Mouse (Mus musculus) midbrain, embryonic 14.5 days (tissue): ENCODE measurements at regions not wholly inside any gene's neighbourhood (a gene's known extent, or its start where the extent isn't known, plus 50 kb on each side); places are given as distances from the start of the nearest gene placed in this dataset.

Source experiments
- ATAC-seq: fragments of 200-750 bp; cut with Nextera tagmentation; 2 replicates; pipeline ENCODE4 v1.8.0; 2017; ENCODE audit warnings: moderate number of reproducible peaks, moderate library complexity; ENCODE audit not compliant: low FRiP score, low TSS enrichment
- DNase-seq: peaks from one replicate; pipeline ENCODE4 v3.0.0-alpha.2; 2015
- H3K27ac ChIP-seq: fragments of 300-500 bp; sonication (generic); replicated peaks from 2 replicates; pipeline ENCODE4 v1.5.1; 2014; ENCODE audit warnings: mild to moderate bottlenecking, low read depth, low read length, moderate library complexity
- H3K27me3 ChIP-seq: fragments of 300-500 bp; sonication (generic); 2 replicates; pipeline ENCODE4 v1.6.1; 2014; ENCODE audit warnings: low read length, control low read depth, mixed read lengths; ENCODE audit not compliant: control insufficient read depth, insufficient read depth
- H3K36me3 ChIP-seq: fragments of 300-500 bp; sonication (generic); 2 replicates; pipeline ENCODE4 v1.6.1; 2014; ENCODE audit warnings: low read length, control low read depth; ENCODE audit not compliant: control insufficient read depth, insufficient read depth
- H3K4me1 ChIP-seq: fragments of 300-500 bp; sonication (generic); 2 replicates; pipeline ENCODE4 v1.6.1; 2014; ENCODE audit warnings: mild to moderate bottlenecking, antibody characterized with exemption, low read length, control low read depth; ENCODE audit not compliant: control insufficient read depth, insufficient read depth
- H3K4me2 ChIP-seq: fragments of 300-500 bp; sonication (generic); 2 replicates; pipeline ENCODE4 v1.6.1; 2014; ENCODE audit warnings: mild to moderate bottlenecking, low read length, moderate library complexity
- H3K4me3 ChIP-seq: fragments of 300-500 bp; sonication (generic); replicated peaks from 2 replicates; pipeline ENCODE4 v1.5.1; 2014; ENCODE audit warnings: low read depth, low read length
- H3K9ac ChIP-seq: fragments of 300-500 bp; sonication (generic); replicated peaks from 2 replicates; pipeline ENCODE4 v1.6.1; 2014; ENCODE audit warnings: mild to moderate bottlenecking, low read length, moderate library complexity
- H3K9me3 ChIP-seq: fragments of 300-500 bp; sonication (generic); 2 replicates; pipeline ENCODE4 v1.6.1; 2016; ENCODE audit warnings: low read length, control low read depth, mixed read lengths; ENCODE audit not compliant: control insufficient read depth
- WGBS: fragments of 180-500 bp; shearing (Covaris S2); extraction: QIAGEN DNeasy Blood & Tissue Kit; methylation state at CpG from one replicate; pipeline ENCODE4 v1.1.7; 2014; 5-methylcytosine and 5-hydroxymethylcytosine counted together

- H3K4me3 ChIP-seq = no peak overlapping the region
- H3K36me3 ChIP-seq = no peaks in the 10 kb centered on the region
- H3K4me1 ChIP-seq = no peaks in the 10 kb centered on the region
- DNase-seq = no peak
- H3K27ac ChIP-seq = no peak overlapping the region
- H3K9me3 ChIP-seq = no peaks in the 10 kb centered on the region
- no peak overlapping the region for H3K4me2 ChIP-seq
- ATAC-seq = no peak
- no peak overlapping the region for H3K9ac ChIP-seq
- H3K27me3 ChIP-seq = no peaks in the 10 kb centered on the region
- 59% methylated on average over 4 of the region's 4 CpGs for WGBS
These were observed 251.6 kb downstream of the Hs3st3b1 start for GRCm38 (mm10) chr11:63670477-63670876.

- Histone ChIP-seq H3K4me3 (no peak overlapping the region), H3K27ac (no peak overlapping the region), H3K9ac (no peak overlapping the region), H3K27me3 (no peaks in the 10 kb centered on the region), H3K4me2 (no peak overlapping the region), H3K9me3 (no peaks in the 10 kb centered on the region), H3K36me3 (no peaks in the 10 kb centered on the region), H3K4me1 (no peaks in the 10 kb centered on the region)
- 87% methylated on average over 2 of the region's 2 CpGs for WGBS
- DNase-seq (no peak), ATAC-seq (no peak)
These were observed 250.3 kb downstream of the Hs3st3b1 start for GRCm38 (mm10) chr11:63671816-63672215.

GRCm38 (mm10) chr11:63677921-63678320 is 244.2 kb downstream of the Hs3st3b1 start:
- H3K4me3 ChIP-seq = no peak overlapping the region
- DNase-seq (no peak), ATAC-seq (no peak)
- WGBS = 85% methylated on average over 11 of the region's 11 CpGs
- H3K4me1 ChIP-seq = peaks cover 9% of the 10 kb centered on the region; the same call in 1 of the 2 replicates
- no peaks in the 10 kb centered on the region for H3K27me3 ChIP-seq
- no peaks in the 10 kb centered on the region for H3K9me3 ChIP-seq
- no peaks in the 10 kb centered on the region for H3K36me3 ChIP-seq
- no peak overlapping the region for H3K9ac ChIP-seq
- H3K27ac ChIP-seq = peak overlapping the region; percentile 41; the same call in 1 of the 2 replicates
- H3K4me2 ChIP-seq = no peak overlapping the region

- WGBS = 35% methylated on average over 17 of the region's 17 CpGs
- DNase-seq (peak; percentile 72), ATAC-seq (no peak; the same call in 1 of the 2 replicates)
- H3K9me3 ChIP-seq = no peaks in the 10 kb centered on the region
- H3K4me1 ChIP-seq = peaks cover 9% of the 10 kb centered on the region; the same call in 1 of the 2 replicates
- H3K36me3 ChIP-seq = no peaks in the 10 kb centered on the region
- H3K27ac ChIP-seq = peak overlapping the region; percentile 41; the same call in 1 of the 2 replicates
- peak overlapping the region; percentile 24; the same call in 1 of the 2 replicates for H3K4me2 ChIP-seq
- H3K4me3 ChIP-seq = no peak overlapping the region
- no peaks in the 10 kb centered on the region for H3K27me3 ChIP-seq
- no peak overlapping the region for H3K9ac ChIP-seq
These were observed 243.6 kb downstream of the Hs3st3b1 start for GRCm38 (mm10) chr11:63678382-63678905.

- no peak overlapping the region for H3K4me3 ChIP-seq
- no peaks in the 10 kb centered on the region for H3K36me3 ChIP-seq
- no peak overlapping the region for H3K4me2 ChIP-seq
- peaks cover 9% of the 10 kb centered on the region; the same call in 1 of the 2 replicates for H3K4me1 ChIP-seq
- H3K9me3 ChIP-seq = no peaks in the 10 kb centered on the region
- no peak for ATAC-seq
- DNase-seq = peak; percentile 24
- H3K27me3 ChIP-seq = no peaks in the 10 kb centered on the region
- no peak overlapping the region for H3K9ac ChIP-seq
- WGBS = 33% methylated on average over 4 of the region's 4 CpGs
- H3K27ac ChIP-seq = no peak overlapping the region
These were observed 242.6 kb downstream of the Hs3st3b1 start for GRCm38 (mm10) chr11:63679491-63679890.

GRCm38 (mm10) chr11:63684228-63684980 is 237.7 kb downstream of the Hs3st3b1 start:
- no peak overlapping the region for H3K9ac ChIP-seq
- H3K27ac ChIP-seq = no peak overlapping the region
- no peak overlapping the region for H3K4me3 ChIP-seq
- no peak for DNase-seq
- WGBS = 66% methylated on average over 11 of the region's 11 CpGs
- H3K36me3 ChIP-seq = no peaks in the 10 kb centered on the region
- no peaks in the 10 kb centered on the region for H3K4me1 ChIP-seq
- H3K9me3 ChIP-seq = no peaks in the 10 kb centered on the region
- H3K27me3 ChIP-seq = no peaks in the 10 kb centered on the region
- no peak for ATAC-seq
- no peak overlapping the region for H3K4me2 ChIP-seq

- no peak for ATAC-seq
- no peaks in the 10 kb centered on the region for H3K9me3 ChIP-seq
- DNase-seq = no peak
These were observed 231.0 kb downstream of the Hs3st3b1 start for GRCm38 (mm10) chr11:63691041-63691440.

GRCm38 (mm10) chr11:63704995-63705580 is 217.0 kb downstream of the Hs3st3b1 start:
- Histone ChIP-seq H3K27me3 (no peaks in the 10 kb centered on the region), H3K4me3 (no peak overlapping the region), H3K9ac (no peak overlapping the region), H3K4me2 (no peak overlapping the region), H3K36me3 (no peaks in the 10 kb centered on the region), H3K27ac (no peak overlapping the region), H3K4me1 (peaks cover 11% of the 10 kb centered on the region), H3K9me3 (no peaks in the 10 kb centered on the region)
- ATAC-seq (no peak), DNase-seq (no peak)
- WGBS = 20% methylated on average over 12 of the region's 12 CpGs

More at GRCm38 (mm10) chr11:63691041-63691440, 231.0 kb downstream of the Hs3st3b1 start:
- H3K4me1 ChIP-seq = no peaks in the 10 kb centered on the region
- H3K27ac ChIP-seq = no peak overlapping the region
- 56% methylated on average over 4 of the region's 4 CpGs for WGBS
- H3K4me2 ChIP-seq = no peak overlapping the region
- H3K9ac ChIP-seq = no peak overlapping the region
- no peaks in the 10 kb centered on the region for H3K27me3 ChIP-seq
- no peak overlapping the region for H3K4me3 ChIP-seq
- H3K36me3 ChIP-seq = no peaks in the 10 kb centered on the region
